Mouse (Mus musculus): Measurements from ENCODE around the gene Ddit4. TPM values are rescaled to one million over a fixed set of nuclear protein-coding genes. Genes with fewer than 3 reads are reported as not detected.

Gene Ddit4
- polyA plus RNA-seq, 1 experiment from 2014 or later = 1.9 TPM

DNA sequence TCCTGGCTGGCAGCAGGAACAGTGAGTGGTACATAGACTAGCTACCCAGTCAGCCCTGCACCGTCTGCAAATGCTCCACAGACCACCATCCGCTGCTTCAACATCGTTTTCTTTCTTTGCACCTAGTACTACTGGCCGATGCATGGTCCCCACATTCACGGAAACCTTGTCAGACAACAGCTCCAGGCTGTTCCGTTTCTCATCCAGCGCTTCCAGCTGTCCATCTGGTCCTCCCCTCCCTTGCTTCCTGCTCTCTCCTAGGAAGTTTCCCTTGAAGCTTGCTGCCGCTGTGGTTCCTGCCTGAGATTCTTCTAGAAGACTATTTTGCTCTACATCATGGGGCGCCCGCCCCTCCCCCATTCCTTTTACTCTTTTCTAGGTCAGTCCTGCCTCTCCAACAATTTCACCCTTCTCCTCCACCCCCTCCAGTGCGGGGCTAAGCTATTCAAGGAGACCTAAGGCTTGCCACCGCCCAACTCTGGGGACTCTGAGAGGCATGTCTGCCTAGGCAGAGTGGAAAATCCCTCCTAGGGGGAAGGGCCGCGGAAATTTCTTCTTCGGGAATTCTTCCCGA, 8.7 kb downstream of the Ddit4 start:
- Histone ChIP-seq H3K36me3 (ENCODE audit: control insufficient read depth, insufficient read depth, low read length) (no peaks in the 10 kb centered on the region), H3K9ac (ENCODE audit: low read depth, low read length) (peak overlapping the region; percentile 66), H3K4me1 (ENCODE audit: control insufficient read depth, insufficient read depth, low read length) (peaks cover 13% of the 10 kb centered on the region), H3K27ac (ENCODE audit: low read depth, low read length) (peak overlapping the region; percentile 77), H3K27me3 (ENCODE audit: control insufficient read depth, insufficient read depth, low read length) (peaks cover 2% of the 10 kb centered on the region; the same call in 1 of the 2 replicates), H3K4me2 (peak overlapping the region; percentile 65), H3K9me3 (replicated peaks; ENCODE audit: control insufficient read depth, low read length) (no peaks in the 10 kb centered on the region), H3K4me3 (ENCODE audit: low read depth, low read length) (peak overlapping the region; percentile 13)
- 0 out of 2 replicates have a peak, but pooled peaks have one; percentile 23 for ATAC-seq (replicated peaks; ENCODE audit: insufficient number of reproducible peaks, low FRiP score, low TSS enrichment)
- WGBS (ENCODE audit: insufficient replicate concordance) = 2% methylated on average over 16 of the region's 16 CpGs

DNA sequence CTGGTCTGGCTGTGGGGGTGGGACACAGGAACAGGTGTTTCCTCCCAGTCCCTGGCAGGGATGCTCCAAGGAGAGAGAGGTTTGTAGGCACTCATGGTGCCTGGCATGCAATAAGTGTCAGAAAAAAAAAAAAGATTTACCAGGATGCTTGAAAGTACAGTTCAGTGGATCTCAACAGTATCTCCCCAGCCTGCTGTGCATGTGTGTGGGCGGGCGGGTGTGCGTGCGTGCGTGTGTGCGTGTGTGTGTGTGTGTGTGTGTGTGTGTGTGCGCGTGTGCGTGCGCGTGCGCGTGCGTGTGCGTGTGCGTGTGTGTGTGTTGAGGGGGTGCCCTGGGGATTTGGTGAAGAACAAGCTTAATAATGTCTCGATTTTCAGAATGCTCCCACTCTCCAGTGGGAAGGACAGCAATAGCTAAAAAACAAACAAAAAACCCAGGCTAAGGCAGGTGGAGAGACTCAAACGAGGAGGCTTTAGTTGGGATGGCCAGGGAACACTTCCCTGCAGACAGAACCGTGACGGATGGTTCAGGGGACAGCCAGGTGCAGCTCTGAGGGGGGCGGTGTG, 9.3 kb downstream of the Ddit4 start:
- H3K4me3 ChIP-seq (ENCODE audit: low read depth, low read length) = peak overlapping the region; percentile 13

DNA sequence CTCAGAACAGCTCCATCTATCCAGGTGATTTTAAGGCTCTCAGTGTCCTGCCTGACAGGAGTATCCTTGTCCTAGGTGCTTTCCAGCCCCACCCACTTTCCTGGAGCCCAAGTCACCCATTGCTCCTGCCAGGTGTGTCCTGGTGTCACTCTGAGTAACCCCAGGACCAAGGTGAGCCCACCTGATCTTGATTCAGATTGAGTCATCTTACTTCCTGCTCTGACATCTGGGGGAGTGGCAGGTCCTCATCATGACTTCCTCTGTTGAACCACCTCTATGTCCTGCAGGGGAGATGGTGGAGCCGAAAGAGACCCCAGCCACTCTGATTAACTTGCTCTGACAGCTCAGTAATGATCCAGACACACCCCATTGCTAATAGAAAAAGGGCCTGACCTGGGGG, 12.6 kb downstream of the Ddit4 start:
- no peak overlapping the region for H3K9ac ChIP-seq (ENCODE audit: low read depth, low read length)
- peaks cover 17% of the 10 kb centered on the region for H3K4me1 ChIP-seq (ENCODE audit: control insufficient read depth, insufficient read depth, low read length)
- H3K9me3 ChIP-seq (replicated peaks; ENCODE audit: control insufficient read depth, low read length) = no peaks in the 10 kb centered on the region
- no peaks in the 10 kb centered on the region for H3K36me3 ChIP-seq (ENCODE audit: control insufficient read depth, insufficient read depth, low read length)
- no peak for ATAC-seq (replicated peaks; ENCODE audit: insufficient number of reproducible peaks, low FRiP score, low TSS enrichment)
- H3K27ac ChIP-seq (ENCODE audit: low read depth, low read length) = no peak overlapping the region
- peaks cover 2% of the 10 kb centered on the region; the same call in 1 of the 2 replicates for H3K27me3 ChIP-seq (ENCODE audit: control insufficient read depth, insufficient read depth, low read length)
- no peak overlapping the region for H3K4me2 ChIP-seq
- 85% methylated on average over 1 of the region's 1 CpGs for WGBS (ENCODE audit: insufficient replicate concordance)
- H3K4me3 ChIP-seq (ENCODE audit: low read depth, low read length) = no peak overlapping the region

More for the DNA sequence above, 9.3 kb downstream of the Ddit4 start:
- H3K27ac ChIP-seq (ENCODE audit: low read depth, low read length) = peak overlapping the region; percentile 77
- 43% methylated on average over 21 of the region's 21 CpGs for WGBS (ENCODE audit: insufficient replicate concordance)
- no peaks in the 10 kb centered on the region for H3K9me3 ChIP-seq (replicated peaks; ENCODE audit: control insufficient read depth, low read length)
- peak overlapping the region; percentile 66 for H3K9ac ChIP-seq (ENCODE audit: low read depth, low read length)
- ATAC-seq (replicated peaks; ENCODE audit: insufficient number of reproducible peaks, low FRiP score, low TSS enrichment) = no peak
- H3K4me1 ChIP-seq (ENCODE audit: control insufficient read depth, insufficient read depth, low read length) = peaks cover 13% of the 10 kb centered on the region
- peaks cover 2% of the 10 kb centered on the region; the same call in 1 of the 2 replicates for H3K27me3 ChIP-seq (ENCODE audit: control insufficient read depth, insufficient read depth, low read length)
- no peaks in the 10 kb centered on the region for H3K36me3 ChIP-seq (ENCODE audit: control insufficient read depth, insufficient read depth, low read length)
- peak overlapping the region; percentile 65 for H3K4me2 ChIP-seq

DNA sequence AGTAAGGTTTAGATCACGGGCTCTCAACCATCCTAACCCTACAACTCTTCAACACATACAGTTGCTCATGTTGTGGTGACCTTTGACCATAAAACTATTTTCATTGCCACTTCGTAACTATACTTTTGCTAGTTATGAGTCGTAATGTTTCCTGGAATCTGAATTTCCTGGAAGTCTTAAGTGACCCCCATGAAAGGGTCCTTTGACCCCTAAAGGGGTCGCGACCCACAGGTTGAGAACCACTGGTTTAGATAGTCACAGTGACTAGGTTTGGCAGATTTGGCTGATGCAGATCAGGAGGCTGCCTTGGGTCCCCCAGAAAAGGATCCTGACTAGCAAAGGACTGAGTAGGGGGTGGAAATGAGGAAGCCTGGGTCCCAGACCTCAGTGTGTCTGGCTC, 13.0 kb downstream of the Ddit4 start:
- Histone ChIP-seq H3K4me2 (no peak overlapping the region), H3K9me3 (replicated peaks; ENCODE audit: control insufficient read depth, low read length) (no peaks in the 10 kb centered on the region), H3K9ac (ENCODE audit: low read depth, low read length) (no peak overlapping the region), H3K4me3 (ENCODE audit: low read depth, low read length) (no peak overlapping the region), H3K36me3 (ENCODE audit: control insufficient read depth, insufficient read depth, low read length) (no peaks in the 10 kb centered on the region), H3K27ac (ENCODE audit: low read depth, low read length) (no peak overlapping the region), H3K4me1 (ENCODE audit: control insufficient read depth, insufficient read depth, low read length) (peaks cover 17% of the 10 kb centered on the region), H3K27me3 (ENCODE audit: control insufficient read depth, insufficient read depth, low read length) (peaks cover 2% of the 10 kb centered on the region; the same call in 1 of the 2 replicates)
- 84% methylated on average over 5 of the region's 5 CpGs for WGBS (ENCODE audit: insufficient replicate concordance)
- no peak for ATAC-seq (replicated peaks; ENCODE audit: insufficient number of reproducible peaks, low FRiP score, low TSS enrichment)

DNA sequence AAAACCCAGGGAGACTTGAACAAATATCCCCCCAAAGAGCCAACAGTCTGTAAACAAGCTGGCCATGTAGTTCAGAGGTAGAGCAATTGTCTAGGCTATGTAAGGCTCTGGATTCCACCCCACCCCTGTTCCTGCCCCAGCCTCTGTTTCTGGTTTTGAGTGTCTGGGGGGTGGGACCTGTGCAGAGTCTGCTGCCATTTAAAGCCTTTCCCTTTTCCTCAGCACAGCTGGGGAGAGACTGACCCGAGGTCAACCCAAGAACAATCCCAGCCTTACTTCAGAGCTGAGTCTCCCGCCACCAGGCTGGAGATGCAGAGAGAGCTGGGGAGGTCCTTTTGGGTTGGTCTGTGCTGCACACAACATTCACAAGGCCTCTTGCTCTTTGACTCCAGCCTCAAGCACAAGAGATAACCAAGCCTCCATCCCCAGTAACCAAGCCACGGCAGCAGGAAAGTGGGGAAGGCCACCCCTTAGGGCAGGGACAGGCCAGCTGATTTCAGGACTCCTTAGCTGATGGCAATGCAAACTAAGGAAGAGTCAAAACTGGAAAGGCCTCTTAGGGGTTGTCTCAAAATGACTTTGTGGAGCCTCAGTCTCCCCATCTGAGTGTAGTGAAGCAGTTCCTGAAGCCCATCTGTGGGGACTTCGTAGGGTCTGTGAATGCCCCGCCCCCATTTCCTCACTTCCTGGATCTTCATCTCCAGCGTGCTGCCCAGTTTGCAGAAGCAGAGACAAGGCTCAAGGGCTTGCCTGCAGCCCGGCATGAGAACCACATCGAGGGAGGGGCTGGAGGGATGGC, 15.4 kb downstream of the Ddit4 start:
- H3K4me1 ChIP-seq (ENCODE audit: control insufficient read depth, insufficient read depth, low read length) = peaks cover 5% of the 10 kb centered on the region
- no peaks in the 10 kb centered on the region for H3K9me3 ChIP-seq (replicated peaks; ENCODE audit: control insufficient read depth, low read length)
- H3K27ac ChIP-seq (ENCODE audit: low read depth, low read length) = no peak overlapping the region
- 0 out of 2 replicates have a peak, but pooled peaks have one; percentile 31 for ATAC-seq (replicated peaks; ENCODE audit: insufficient number of reproducible peaks, low FRiP score, low TSS enrichment)
- no peak overlapping the region for H3K4me3 ChIP-seq (ENCODE audit: low read depth, low read length)
- H3K4me2 ChIP-seq = no peak overlapping the region
- no peaks in the 10 kb centered on the region for H3K27me3 ChIP-seq (ENCODE audit: control insufficient read depth, insufficient read depth, low read length)
- no peaks in the 10 kb centered on the region for H3K36me3 ChIP-seq (ENCODE audit: control insufficient read depth, insufficient read depth, low read length)
- WGBS (ENCODE audit: insufficient replicate concordance) = 45% methylated on average over 8 of the region's 8 CpGs
- H3K9ac ChIP-seq (ENCODE audit: low read depth, low read length) = no peak overlapping the region

DNA sequence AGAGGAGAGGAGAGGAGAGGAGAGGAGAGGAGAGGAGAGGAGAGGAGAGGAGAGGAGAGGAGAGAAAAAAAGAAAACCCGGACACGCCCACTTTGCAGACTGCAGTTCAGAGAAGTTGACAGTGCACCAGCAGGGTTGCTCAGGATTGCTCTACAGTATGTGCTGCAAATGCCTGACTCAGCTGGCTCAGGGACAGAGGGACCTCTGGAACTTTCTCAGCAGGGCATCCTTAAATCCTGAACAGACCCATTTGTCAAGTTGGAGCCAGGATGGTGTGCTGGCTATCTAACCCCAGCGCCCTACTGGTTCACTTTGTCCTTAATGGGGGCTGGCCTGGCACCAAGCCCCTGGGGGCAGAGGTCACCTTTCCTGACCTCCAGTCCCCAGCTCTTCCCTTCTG, 17.6 kb downstream of the Ddit4 start:
- Histone ChIP-seq H3K36me3 (ENCODE audit: control insufficient read depth, insufficient read depth, low read length) (no peaks in the 10 kb centered on the region), H3K9ac (ENCODE audit: low read depth, low read length) (no peak overlapping the region), H3K9me3 (replicated peaks; ENCODE audit: control insufficient read depth, low read length) (no peaks in the 10 kb centered on the region), H3K27ac (ENCODE audit: low read depth, low read length) (no peak overlapping the region), H3K4me3 (ENCODE audit: low read depth, low read length) (no peak overlapping the region), H3K27me3 (ENCODE audit: control insufficient read depth, insufficient read depth, low read length) (no peaks in the 10 kb centered on the region), H3K4me2 (no peak overlapping the region), H3K4me1 (ENCODE audit: control insufficient read depth, insufficient read depth, low read length) (peaks cover 5% of the 10 kb centered on the region)
- WGBS (ENCODE audit: insufficient replicate concordance) = 29% methylated on average over 3 of the region's 3 CpGs
- ATAC-seq (replicated peaks; ENCODE audit: insufficient number of reproducible peaks, low FRiP score, low TSS enrichment) = no peak

DNA sequence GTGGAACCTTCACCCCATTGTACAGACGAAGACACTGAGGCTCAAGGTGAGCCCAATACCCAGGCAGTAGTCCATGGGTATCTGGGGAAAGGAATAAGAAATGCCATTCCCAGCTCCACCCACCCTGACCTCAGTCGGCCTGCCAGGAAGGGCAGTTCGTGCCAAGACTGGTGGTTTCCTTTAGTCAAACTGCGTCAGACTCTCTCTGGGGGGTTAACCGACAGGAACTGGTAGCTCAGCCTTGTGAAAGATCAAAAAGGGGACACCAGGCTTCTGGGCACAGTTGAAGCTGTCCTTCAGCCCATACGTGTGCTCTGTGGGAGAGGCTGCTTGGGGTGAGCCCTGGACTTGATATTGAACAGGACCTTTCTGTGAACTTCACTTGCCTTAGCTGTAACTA, 19.1 kb downstream of the Ddit4 start:
- Histone ChIP-seq H3K4me2 (no peak overlapping the region), H3K9ac (ENCODE audit: low read depth, low read length) (no peak overlapping the region), H3K27ac (ENCODE audit: low read depth, low read length) (no peak overlapping the region), H3K4me3 (ENCODE audit: low read depth, low read length) (no peak overlapping the region), H3K36me3 (ENCODE audit: control insufficient read depth, insufficient read depth, low read length) (no peaks in the 10 kb centered on the region), H3K27me3 (ENCODE audit: control insufficient read depth, insufficient read depth, low read length) (no peaks in the 10 kb centered on the region), H3K4me1 (ENCODE audit: control insufficient read depth, insufficient read depth, low read length) (peaks cover 5% of the 10 kb centered on the region), H3K9me3 (replicated peaks; ENCODE audit: control insufficient read depth, low read length) (no peaks in the 10 kb centered on the region)
- 61% methylated on average over 6 of the region's 6 CpGs for WGBS (ENCODE audit: insufficient replicate concordance)
- ATAC-seq (replicated peaks; ENCODE audit: insufficient number of reproducible peaks, low FRiP score, low TSS enrichment) = no peak

DNA sequence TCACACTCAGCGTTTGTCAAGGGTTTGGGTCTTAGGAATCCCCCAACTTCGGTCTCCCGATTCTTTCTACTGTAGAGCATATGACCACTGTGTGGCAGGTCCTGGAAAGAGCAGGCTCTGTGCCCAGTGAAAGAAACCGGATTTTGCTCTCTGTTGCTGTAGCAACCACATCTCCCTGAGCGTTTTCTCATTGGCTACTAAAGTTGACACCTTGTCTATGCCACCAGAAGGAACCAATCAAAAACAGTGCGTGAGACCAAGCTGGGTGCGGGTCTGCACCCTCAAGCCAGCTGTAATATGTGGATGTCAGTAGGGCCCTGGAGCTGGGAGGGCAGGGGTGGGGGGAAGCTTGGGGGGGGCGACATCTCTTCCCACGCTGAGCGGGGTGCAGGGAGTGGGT, 20.6 kb downstream of the Ddit4 start:
- ATAC-seq (replicated peaks; ENCODE audit: insufficient number of reproducible peaks, low FRiP score, low TSS enrichment) = no peak
- peaks cover under 1% of the 10 kb centered on the region for H3K4me1 ChIP-seq (ENCODE audit: control insufficient read depth, insufficient read depth, low read length)
- no peak overlapping the region for H3K27ac ChIP-seq (ENCODE audit: low read depth, low read length)
- 37% methylated on average over 9 of the region's 10 CpGs for WGBS (ENCODE audit: insufficient replicate concordance)
- H3K9ac ChIP-seq (ENCODE audit: low read depth, low read length) = no peak overlapping the region
- H3K4me3 ChIP-seq (ENCODE audit: low read depth, low read length) = no peak overlapping the region
- no peak overlapping the region for H3K4me2 ChIP-seq
- no peaks in the 10 kb centered on the region for H3K27me3 ChIP-seq (ENCODE audit: control insufficient read depth, insufficient read depth, low read length)
- no peaks in the 10 kb centered on the region for H3K9me3 ChIP-seq (replicated peaks; ENCODE audit: control insufficient read depth, low read length)
- H3K36me3 ChIP-seq (ENCODE audit: control insufficient read depth, insufficient read depth, low read length) = no peaks in the 10 kb centered on the region
